Mouse (Mus musculus) spleen, adult 18-20 months (tissue): ENCODE measurements around the gene Sh3d21.
"Not testable (repeated sequence)": the region's sequence is repeated elsewhere in the genome, so short reads cannot be mapped to it uniquely, and the experiment has no call there.

ENCODE experiments used
- DNase-seq, 2 experiments: peaks; one replicate each; pipeline ENCODE4 v3.0.0; 2022; ENCODE audit warnings: mixed read lengths in 2 of 2

The Sh3d21 gene

GRCm38 (mm10) chr4:126163067-126163659 lies at the start of gene Sh3d21:
Gene Sh3d21, minus strand, starts transcription at chr4:126163491.
- no peak for DNase-seq

DNA sequence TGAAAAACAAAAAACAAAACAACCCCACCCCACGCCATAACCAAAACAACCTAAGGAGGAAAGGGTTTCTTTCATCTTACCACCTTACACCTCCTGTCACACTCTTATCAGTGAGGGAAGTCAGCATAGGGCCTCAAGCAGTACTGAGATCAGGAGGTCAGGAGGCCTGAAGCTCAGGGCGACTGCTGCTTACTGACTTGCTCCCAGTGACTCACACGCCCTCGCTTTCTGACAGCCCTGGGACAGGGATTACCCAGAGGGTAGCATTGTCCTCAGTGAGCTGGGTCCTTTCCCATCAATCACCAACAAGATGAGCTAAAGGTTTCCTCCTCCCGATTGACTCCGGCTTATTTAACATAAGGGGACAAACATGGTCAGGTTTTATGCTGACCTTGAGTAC lies 43.8 kb upstream of the Sh3d21 start:
- no peak for DNase-seq

DNA sequence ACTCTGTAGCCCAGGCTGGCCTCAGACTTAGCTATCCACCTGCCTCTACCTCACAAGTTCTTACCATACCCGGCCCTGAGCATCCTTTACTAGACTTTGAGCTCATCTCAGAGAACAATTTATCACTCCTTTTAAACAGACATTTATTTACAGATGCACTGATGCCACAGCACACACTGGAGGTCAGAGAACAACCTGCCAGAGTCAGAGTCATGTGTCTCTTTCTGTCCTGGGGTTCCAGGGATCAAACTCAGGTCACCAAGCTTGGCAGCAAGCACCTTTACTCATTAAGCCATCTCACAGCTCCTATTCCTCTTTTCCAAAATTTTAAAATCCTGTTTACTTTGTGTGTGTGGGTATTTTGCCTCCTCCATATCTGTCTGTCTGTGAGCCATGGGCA lies 42.1 kb upstream of the Sh3d21 start:
- DNase-seq: no peak

DNA sequence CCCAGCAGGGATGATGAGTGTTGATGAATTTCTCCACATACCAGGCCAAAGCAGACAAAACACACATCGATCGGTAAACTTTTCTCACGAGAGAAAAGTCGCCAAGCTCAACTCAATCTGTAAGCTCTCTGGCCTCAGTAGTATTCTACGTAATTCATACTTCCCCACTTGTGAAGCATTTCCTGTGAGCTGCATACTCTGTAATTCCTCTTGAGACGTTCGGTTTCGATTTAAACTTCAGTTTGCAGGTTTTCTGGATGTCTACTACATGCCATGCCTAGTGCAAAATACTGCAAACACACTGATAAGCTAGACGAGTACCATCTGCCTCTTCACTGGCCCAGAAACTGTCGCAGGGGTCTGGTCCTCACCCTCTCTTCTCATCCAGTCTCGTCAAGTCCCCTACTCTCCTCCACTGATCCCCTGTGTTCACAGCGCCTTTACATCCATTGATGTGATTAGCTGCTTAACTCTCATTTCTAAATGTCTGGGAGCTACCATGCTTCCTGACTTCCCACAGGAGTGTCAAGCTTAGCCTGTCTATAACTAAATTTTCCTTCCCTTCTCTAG lies 41.5 kb upstream of the Sh3d21 start:
- no peak for DNase-seq

- DNase-seq: no peak
Observed at GRCm38 (mm10) chr4:126204016-126204415, 40.7 kb upstream of the Sh3d21 start.

DNA sequence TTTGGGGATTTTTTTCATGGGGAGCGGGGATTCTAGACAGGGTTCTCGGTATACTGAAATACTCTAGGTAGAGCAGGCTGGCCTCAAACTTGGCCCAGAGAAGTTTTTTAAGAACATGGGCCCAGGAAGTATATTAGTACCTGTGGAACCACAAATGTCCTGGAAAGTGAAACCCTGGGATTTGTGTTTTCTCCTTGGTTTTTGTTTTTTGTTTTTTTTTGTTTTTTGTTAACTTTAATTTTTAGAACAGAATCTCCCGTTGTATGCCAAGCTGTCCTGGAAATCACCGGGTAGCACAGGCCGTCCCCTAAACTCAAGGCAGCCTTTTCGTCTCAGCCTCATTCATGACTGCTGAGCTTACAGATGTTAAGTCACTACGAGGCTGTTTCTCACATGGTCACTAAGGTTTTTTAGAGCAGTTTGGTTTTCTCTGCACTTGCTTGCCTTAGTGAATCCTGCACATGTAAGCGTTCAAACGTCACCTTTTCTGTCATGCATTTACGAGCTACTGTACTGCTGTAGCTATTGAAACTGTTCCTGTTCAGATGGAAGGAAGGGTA lies 40.1 kb upstream of the Sh3d21 start:
- no peak for DNase-seq

DNA sequence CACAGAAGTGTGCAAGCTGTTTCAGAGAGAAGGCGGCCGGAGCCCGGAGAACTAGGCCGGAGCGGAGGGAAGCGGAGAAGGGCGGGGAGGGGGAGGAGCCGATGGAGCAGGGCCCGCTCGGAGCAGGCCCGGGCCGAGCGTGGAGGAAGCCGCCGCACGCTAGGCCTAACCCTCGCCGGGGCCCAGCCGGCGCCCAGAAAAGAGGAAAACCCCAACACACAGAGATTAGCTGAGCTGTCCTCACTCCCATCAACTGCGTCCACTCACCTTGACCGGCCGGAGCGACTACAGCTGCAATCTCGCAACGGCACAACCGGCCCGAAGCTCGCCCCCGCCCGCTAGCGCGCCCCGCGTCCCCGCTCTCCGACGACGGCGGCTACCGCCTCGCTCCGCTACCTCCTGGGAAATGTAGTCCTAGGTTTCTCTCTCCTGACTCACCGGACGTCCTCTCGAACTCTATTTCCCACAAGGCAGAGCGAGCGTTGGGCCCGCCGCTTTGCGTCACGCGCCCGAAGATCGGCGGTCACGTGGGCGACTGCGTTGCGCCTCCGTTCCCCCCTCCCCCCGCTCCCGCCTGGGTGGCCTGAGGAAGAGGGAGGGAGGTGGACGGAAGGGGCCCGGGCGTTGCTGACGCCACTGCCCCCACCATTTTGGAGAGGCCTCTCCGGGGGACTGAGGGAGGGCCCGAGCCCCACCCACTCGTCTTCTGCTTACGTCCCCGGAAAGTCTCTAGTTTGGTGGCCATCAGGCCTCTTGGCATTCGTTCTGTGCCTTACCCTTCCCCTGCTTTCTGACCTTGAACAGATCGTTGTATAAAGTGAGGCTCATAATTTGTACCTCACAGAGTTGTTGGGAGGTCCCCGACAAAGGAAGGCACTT lies 39.3 kb upstream of the Sh3d21 start, which contains the start of gene Thrap3:
Gene Thrap3, minus strand, starts transcription at position 458 of the 879 bp plus-strand sequence.
- peak; percentile 98 to 99 for DNase-seq

GRCm38 (mm10) chr4:126201514-126202302 lies 38.4 kb upstream of the Sh3d21 start:
- DNase-seq: peak in 1 of 2 experiments; percentile 15

DNA sequence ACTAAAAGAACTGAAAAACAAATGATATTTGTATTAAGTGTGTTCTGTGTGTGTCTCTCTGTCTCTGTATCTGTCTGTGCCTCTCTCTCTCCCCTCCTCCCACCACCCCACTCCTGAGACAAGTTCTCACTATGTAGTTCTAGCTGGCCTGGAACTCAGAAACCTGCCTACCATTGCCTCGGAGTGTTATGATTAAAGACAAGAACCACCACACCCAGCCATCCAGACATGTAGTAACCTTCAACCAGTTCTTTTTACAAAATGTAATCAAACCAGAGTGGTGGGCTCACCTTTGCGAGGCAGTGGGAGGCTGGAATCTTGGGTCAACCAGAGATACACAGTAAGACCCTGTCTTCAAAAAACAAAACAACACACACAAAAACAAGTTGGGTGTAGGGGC lies 37.4 kb upstream of the Sh3d21 start:
- no peak for DNase-seq

- no peak for DNase-seq
Observed at GRCm38 (mm10) chr4:126200036-126200435, 36.7 kb upstream of the Sh3d21 start.

GRCm38 (mm10) chr4:126199556-126199955 lies 36.3 kb upstream of the Sh3d21 start:
- DNase-seq: no peak

GRCm38 (mm10) chr4:126197485-126197884 lies 34.2 kb upstream of the Sh3d21 start:
- no peak for DNase-seq

DNA sequence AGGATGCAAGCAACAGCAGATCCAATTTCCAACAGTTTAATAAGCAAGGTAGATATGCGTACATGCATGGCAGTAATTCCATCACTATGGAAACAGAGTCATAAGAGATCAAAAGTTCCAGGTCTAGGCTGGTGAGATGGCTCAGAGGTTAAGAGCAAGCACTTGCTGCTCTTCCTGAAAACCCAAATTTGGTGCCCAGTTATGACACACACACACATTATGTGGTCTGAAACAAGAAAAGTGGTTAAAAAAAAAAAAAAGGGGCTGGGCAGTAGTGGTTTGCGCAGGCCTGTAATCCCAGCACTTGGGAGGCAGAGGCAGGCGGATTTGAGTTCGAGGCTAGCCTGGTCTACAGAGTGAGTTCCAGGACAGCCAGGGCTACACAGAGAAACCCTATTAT lies 31.6 kb upstream of the Sh3d21 start:
- DNase-seq: no peak

- no peak for DNase-seq
Observed at GRCm38 (mm10) chr4:126194216-126194615, 30.9 kb upstream of the Sh3d21 start.

GRCm38 (mm10) chr4:126190636-126191035 lies 27.3 kb upstream of the Sh3d21 start:
- DNase-seq: no peak

- no peak for DNase-seq
Observed at GRCm38 (mm10) chr4:126187096-126187495, 23.8 kb upstream of the Sh3d21 start.

GRCm38 (mm10) chr4:126183034-126183433 lies 19.7 kb upstream of the Sh3d21 start:
- DNase-seq: no peak

DNA sequence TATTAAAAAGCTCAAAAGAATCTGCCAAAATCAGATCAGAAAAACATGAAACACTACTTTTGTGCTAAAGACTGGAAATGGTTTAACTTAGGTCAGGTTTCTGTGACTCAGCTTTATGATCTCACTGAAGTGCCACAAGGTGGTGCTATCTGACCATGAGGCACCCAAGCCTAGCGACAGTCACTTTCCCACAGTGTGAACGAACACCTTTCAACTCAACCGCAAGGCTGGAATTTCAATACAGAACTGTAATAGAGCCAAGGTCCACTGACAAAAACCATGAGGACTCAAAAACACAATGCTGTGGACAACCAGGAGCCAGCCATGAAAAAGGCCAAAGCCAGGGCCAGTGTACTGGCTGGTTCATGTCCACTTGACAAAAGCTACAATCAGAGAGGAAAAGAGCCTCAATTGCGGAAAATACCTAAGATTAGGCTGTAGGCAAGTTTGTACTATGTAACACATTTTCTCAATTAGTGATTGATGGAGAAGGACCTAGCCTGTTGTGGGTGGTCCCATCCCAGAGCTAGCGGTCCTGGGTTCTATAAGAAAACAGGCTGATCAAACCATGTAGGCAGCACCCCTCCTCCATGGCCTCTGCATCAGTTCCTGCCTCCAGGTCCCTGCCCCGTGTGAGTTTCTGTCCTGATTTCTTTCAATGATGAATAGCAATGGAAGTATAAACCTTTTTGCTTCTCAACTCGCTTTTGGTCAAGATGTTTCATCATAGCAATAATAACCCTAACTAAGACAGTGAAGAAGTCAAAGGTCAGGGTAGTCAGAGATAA lies 18.1 kb upstream of the Sh3d21 start:
- peak in 1 of 2 experiments; percentile 31 for DNase-seq

- not testable (repeated sequence) for DNase-seq
Observed at GRCm38 (mm10) chr4:126175980-126176379, 12.7 kb upstream of the Sh3d21 start.

- DNase-seq: no peak
Observed at GRCm38 (mm10) chr4:126173800-126174199, 10.5 kb upstream of the Sh3d21 start.

GRCm38 (mm10) chr4:126170737-126171136 lies 7.4 kb upstream of the Sh3d21 start:
- DNase-seq: not testable (repeated sequence)

DNA sequence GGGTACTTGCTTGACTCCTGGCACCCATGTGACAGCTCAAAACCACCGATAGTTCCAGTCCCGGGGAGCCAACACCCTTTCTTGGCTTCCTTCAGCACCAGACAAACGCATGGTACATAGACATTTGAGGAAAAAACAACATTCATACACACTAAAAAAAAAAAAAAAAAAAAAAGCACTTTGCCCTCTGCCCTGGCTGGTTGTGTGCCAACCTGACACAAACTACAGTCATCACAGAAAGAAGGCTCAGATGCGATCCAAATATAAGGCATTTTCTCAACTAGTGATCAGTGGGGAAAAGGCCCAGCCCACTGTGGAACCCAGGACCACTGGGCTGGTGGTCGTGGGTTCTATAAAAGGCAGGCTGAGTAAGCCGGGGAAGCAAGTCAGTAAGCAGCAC lies 5.6 kb upstream of the Sh3d21 start:
- no peak for DNase-seq
